Mouse (Mus musculus): ENCODE results near the gene Xylt2. TPM values are rescaled to one million over a fixed set of nuclear protein-coding genes. Genes with fewer than 3 reads are reported as not detected.
"Not testable (repeated sequence)": the region's sequence is repeated elsewhere in the genome, so short reads cannot be mapped to it uniquely, and the experiment has no call there.

Xylt2 gene
- polyA plus RNA-seq, 1 experiment from 2014 or later, result 15.1 TPM

DNA sequence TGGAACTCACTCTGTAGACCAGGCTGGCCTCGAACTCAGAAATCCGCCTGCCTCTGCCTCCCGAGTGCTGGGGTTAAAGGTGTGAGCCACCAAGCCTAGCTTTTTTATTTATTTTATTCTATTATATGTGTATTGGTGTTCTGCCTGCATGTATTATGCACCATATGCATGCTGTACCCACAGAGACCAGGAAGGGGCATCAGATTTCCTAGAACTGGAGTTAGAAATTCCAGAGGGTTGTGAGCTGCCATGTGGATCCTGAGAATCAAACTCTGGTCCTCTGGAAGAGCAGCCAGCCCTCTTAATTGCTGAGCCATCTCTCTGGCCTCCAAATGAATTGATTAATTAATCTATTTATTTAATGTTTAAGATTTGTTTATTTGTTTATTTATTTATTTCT lies 22.1 kb upstream of the Xylt2 start:
- H3K9me3 ChIP-seq, result no peaks in the 10 kb centered on the region
- no peak for ATAC-seq (ENCODE audit: low FRiP score, low read depth)
- H3K4me2 ChIP-seq, result no peak overlapping the region
- H3K4me3 ChIP-seq, result no peak overlapping the region
- H3K27ac ChIP-seq (replicated peaks), result no peak overlapping the region
- WGBS, result 95% methylated on average over 3 of the region's 3 CpGs
- H3K4me1 ChIP-seq (replicated peaks), result peaks cover 3% of the 10 kb centered on the region; the same call in 1 of the 2 replicates
- no peaks in the 10 kb centered on the region for H3K36me3 ChIP-seq
- H3K9ac ChIP-seq, result no peak overlapping the region
- H3K27me3 ChIP-seq, result no peaks in the 10 kb centered on the region

DNA sequence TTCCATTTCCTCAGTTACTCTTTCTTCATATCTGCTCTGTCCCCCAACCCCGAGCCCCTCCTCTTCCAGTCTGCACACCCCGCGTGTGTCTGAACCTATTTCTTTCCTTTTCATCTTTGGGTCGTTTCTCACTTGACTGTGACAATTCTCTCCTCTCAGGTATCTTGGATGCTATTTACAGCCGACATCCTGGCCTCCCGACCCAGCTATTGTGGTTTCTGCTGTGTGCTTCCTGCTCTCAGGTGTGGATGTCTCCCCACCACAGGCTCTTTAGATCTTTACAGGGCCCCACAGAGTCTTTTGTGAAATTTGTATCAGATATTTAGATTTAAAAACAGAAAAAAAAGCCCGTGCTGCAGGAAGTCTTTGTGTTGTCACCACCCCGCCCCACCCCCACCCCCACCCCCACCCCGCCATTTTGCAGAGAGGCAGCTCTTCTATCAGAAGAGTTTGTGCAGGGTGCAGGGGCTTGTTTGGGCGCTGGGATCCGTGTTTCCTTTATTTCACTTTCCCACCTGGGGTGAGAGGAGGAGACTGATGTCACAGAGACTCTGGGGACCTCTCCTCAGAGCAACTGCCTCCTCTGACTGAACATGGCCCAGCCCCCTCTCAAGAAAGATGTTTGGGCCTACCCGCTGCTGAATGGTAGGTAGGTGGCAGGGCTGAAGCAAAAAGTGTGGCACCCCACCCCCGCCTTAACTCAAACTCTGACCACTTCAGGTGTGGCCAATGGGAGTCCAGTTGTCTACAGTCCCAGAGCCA lies 20.6 kb upstream of the Xylt2 start:
- Histone ChIP-seq H3K9ac (no peak overlapping the region), H3K36me3 (no peaks in the 10 kb centered on the region), H3K9me3 (no peaks in the 10 kb centered on the region), H3K4me2 (no peak overlapping the region), H3K4me3 (no peak overlapping the region), H3K27me3 (no peaks in the 10 kb centered on the region), H3K4me1 (replicated peaks) (peaks cover 3% of the 10 kb centered on the region; the same call in 1 of the 2 replicates), H3K27ac (replicated peaks) (no peak overlapping the region)
- no peak for ATAC-seq (ENCODE audit: low FRiP score, low read depth)
- 49% methylated on average over 13 of the region's 13 CpGs for WGBS

DNA sequence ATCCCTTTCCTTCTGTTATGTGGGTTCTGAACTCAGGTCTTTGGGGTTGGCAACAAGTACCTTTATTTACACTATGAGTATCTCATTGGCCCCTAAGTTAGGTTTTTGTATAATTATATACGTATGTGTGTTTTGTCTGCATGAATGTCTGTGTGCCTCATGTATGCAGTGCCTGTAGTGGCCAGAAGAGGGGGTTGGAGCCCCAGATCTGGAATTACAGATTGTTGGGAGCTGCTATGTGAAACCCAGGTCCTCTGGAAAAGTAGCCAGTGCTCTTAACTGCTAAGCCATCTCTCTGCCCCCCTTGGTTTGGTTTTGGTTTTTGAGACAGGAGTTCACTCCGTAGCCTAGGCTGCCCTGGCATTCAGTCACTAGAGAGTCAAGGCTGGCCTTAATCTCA lies 19.8 kb upstream of the Xylt2 start:
- Histone ChIP-seq H3K36me3 (no peaks in the 10 kb centered on the region), H3K4me2 (no peak overlapping the region), H3K9me3 (no peaks in the 10 kb centered on the region), H3K4me1 (replicated peaks) (peaks cover 3% of the 10 kb centered on the region; the same call in 1 of the 2 replicates), H3K9ac (no peak overlapping the region), H3K27me3 (no peaks in the 10 kb centered on the region), H3K27ac (replicated peaks) (no peak overlapping the region), H3K4me3 (no peak overlapping the region)
- ATAC-seq (ENCODE audit: low FRiP score, low read depth), result no peak
- 95% methylated on average over 2 of the region's 2 CpGs for WGBS

DNA sequence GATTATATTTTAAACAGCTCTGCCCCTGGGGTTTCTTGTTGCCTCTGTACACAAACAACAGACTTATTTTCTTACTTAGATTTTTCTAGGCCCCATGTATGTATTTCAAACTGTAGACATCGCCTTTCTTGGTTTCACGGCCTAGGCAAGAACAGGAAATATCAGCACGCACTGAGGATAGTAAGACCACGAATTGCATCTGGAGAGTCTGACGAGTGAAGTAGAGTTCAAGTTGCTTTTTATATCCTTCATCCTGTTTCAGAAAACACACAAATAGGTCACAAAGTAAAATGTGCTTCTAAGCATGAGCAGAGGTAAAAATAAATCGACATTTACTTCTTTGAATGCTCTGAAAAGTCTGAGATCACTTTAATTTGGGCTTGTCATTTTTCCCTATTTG lies 18.2 kb upstream of the Xylt2 start:
- Histone ChIP-seq H3K36me3 (no peaks in the 10 kb centered on the region), H3K4me1 (replicated peaks) (no peaks in the 10 kb centered on the region), H3K9me3 (no peaks in the 10 kb centered on the region), H3K9ac (no peak overlapping the region), H3K27me3 (no peaks in the 10 kb centered on the region), H3K27ac (replicated peaks) (no peak overlapping the region), H3K4me2 (no peak overlapping the region), H3K4me3 (no peak overlapping the region)
- 86% methylated on average over 6 of the region's 6 CpGs for WGBS
- no peak for ATAC-seq (ENCODE audit: low FRiP score, low read depth)

DNA sequence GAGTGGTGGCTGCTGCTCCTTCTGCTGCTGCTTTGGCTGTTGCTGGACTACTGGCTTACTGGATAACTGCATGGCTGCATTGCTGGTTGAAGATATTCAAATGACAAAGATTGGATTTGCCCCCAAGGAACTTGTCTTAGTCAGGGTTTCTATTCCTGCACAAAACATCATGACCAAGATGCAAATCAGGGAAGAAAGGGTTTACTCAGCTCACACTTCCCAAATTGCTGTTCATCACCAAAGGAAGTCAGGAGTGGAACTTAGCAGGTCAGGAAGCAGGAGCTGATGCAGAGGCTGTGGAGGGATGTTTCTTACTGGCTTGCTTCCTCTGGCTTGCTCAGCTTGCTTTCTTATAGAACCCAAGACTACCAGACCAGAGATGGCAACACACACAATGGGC lies 15.2 kb upstream of the Xylt2 start:
- not testable (repeated sequence) for H3K4me3 ChIP-seq; H3K4me1 ChIP-seq (replicated peaks); H3K9ac ChIP-seq; H3K27me3 ChIP-seq; ATAC-seq (ENCODE audit: low FRiP score, low read depth); H3K36me3 ChIP-seq; H3K4me2 ChIP-seq; H3K27ac ChIP-seq (replicated peaks); H3K9me3 ChIP-seq

DNA sequence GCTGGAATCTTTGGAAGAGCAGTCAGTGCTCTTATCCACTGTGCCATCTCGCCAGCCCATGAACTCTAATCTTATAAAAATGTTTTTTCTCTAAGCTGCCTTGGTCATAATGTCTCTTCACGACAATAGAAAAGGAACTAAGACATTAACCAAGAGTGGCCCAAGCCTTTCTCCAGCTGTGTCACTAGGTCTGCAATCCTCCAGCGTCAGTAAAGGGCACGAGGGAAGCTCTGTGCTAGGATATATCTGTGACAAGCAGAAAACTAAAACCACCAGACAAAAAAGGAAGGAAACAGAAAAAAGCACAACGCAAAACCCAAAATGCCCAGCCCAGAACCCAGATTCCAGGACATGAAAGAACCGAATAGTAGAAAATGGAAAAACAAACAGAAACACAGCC lies 9.9 kb upstream of the Xylt2 start:
- Histone ChIP-seq H3K4me1 (replicated peaks) (no peaks in the 10 kb centered on the region), H3K27ac (replicated peaks) (no peak overlapping the region), H3K9me3 (no peaks in the 10 kb centered on the region), H3K9ac (no peak overlapping the region), H3K36me3 (no peaks in the 10 kb centered on the region), H3K27me3 (no peaks in the 10 kb centered on the region), H3K4me2 (no peak overlapping the region), H3K4me3 (no peak overlapping the region)
- WGBS, result 87% methylated on average over 6 of the region's 6 CpGs
- ATAC-seq (ENCODE audit: low FRiP score, low read depth), result no peak

DNA sequence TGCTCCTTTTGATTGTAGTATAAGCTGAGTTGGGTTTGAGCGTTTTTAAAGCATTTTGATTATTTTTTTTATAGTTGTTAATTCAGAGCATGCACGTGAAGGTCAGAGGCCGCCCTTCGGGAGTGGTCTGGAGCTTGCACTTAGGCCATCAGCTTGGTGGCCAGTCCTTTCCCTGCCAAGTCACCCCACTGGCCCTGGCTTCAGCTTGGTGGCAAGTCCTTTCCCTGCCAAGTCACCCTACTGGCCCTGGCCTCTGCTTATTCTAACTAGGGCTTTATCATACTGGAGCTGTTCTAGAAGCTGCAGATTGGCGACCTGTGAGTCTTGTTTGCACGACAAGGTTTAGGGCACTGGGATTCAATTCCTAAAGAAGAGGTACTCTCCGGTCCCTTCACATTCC lies 5.1 kb upstream of the Xylt2 start:
- Histone ChIP-seq H3K4me2 (no peak overlapping the region), H3K4me3 (no peak overlapping the region), H3K4me1 (replicated peaks) (peaks cover 7% of the 10 kb centered on the region; the same call in 1 of the 2 replicates), H3K27me3 (no peaks in the 10 kb centered on the region), H3K36me3 (no peaks in the 10 kb centered on the region), H3K9me3 (no peaks in the 10 kb centered on the region), H3K9ac (no peak overlapping the region), H3K27ac (replicated peaks) (no peak overlapping the region)
- WGBS, result 84% methylated on average over 7 of the region's 7 CpGs
- no peak for ATAC-seq (ENCODE audit: low FRiP score, low read depth)

DNA sequence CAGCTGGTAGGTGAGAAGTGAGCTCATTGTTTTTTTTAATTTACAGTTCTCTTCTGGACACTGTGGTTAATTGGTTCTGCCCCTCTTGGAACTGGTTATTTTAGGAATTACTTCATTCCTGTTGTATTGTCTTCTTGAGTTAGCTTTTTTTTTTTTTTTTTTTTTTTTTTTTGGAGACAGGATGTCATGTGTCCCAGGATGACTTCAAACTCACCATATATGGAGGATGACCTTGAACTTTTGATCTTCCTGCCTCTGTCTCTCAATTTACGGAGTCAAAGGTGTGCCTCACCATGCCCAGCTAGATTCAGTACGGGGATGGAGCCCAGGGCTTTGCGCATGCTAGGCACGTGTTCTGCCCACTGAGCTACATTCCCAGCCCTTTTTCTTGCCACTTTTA lies 4.3 kb upstream of the Xylt2 start:
- H3K36me3 ChIP-seq, result no peaks in the 10 kb centered on the region
- 87% methylated on average over 4 of the region's 4 CpGs for WGBS
- H3K27me3 ChIP-seq, result no peaks in the 10 kb centered on the region
- H3K4me3 ChIP-seq, result no peak overlapping the region
- H3K4me2 ChIP-seq, result no peak overlapping the region
- H3K9ac ChIP-seq, result no peak overlapping the region
- peaks cover 8% of the 10 kb centered on the region for H3K4me1 ChIP-seq (replicated peaks)
- no peaks in the 10 kb centered on the region for H3K9me3 ChIP-seq
- H3K27ac ChIP-seq (replicated peaks), result no peak overlapping the region
- ATAC-seq (ENCODE audit: low FRiP score, low read depth), result no peak

DNA sequence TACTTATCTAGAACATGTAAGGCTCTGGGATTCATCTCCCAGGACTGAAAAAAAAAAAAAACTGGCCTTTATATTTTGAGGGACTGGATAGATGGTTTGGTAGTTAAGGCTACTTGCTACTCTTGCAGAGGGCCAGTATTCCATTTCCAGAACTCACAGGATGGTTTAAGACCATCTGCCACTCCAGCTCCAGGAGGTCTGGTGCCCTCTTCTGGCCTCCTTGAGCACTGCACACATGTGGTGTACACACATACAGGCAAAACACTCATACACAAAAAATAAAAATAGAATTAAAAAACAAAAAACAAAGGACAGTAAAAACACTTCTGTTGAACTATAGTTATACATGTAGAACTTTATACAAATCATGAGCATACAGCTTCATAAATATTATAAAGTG lies 3.3 kb upstream of the Xylt2 start:
- Histone ChIP-seq H3K4me1 (replicated peaks) (peaks cover 18% of the 10 kb centered on the region), H3K9me3 (no peaks in the 10 kb centered on the region), H3K27me3 (no peaks in the 10 kb centered on the region), H3K36me3 (no peaks in the 10 kb centered on the region), H3K4me3 (no peak overlapping the region), H3K9ac (no peak overlapping the region), H3K4me2 (no peak overlapping the region), H3K27ac (replicated peaks) (no peak overlapping the region)
- ATAC-seq (ENCODE audit: low FRiP score, low read depth), result no peak

DNA sequence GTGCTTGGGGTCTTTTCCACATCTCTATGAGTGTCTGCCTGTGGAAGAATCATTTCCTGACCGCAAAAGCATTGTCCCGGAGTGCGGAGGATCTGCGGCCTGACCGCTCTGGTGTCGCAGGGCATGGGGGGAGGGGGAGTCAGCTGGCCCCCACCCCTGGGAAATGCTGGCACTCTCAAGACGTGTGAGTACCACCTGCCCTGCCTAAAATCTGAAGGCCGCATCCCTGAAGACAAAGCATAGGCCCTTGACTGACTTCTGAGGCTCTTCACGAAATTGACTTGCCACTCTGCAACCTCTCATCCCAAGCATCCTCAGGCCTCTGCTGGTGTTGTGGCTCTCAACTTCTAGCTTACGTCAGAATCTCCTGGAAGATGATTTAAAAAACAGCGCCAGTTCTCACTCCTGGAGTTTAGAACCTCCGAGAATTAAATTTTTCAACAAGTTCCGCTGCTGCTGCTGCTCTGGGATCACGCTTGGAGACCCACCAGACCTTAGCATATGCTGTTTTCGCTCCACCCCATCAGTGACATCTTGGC lies 361 bp upstream of the Xylt2 start:
- Histone ChIP-seq H3K27me3 (no peaks in the 10 kb centered on the region), H3K4me3 (peak overlapping the region; percentile 91), H3K9ac (peak overlapping the region; percentile 88), H3K9me3 (no peaks in the 10 kb centered on the region), H3K4me2 (peak overlapping the region; percentile 71), H3K36me3 (no peaks in the 10 kb centered on the region), H3K27ac (replicated peaks) (peak overlapping the region; percentile 95), H3K4me1 (replicated peaks) (peaks cover 32% of the 10 kb centered on the region)
- no peak for ATAC-seq (ENCODE audit: low FRiP score, low read depth)
- WGBS, result 30% methylated on average over 15 of the region's 15 CpGs

DNA sequence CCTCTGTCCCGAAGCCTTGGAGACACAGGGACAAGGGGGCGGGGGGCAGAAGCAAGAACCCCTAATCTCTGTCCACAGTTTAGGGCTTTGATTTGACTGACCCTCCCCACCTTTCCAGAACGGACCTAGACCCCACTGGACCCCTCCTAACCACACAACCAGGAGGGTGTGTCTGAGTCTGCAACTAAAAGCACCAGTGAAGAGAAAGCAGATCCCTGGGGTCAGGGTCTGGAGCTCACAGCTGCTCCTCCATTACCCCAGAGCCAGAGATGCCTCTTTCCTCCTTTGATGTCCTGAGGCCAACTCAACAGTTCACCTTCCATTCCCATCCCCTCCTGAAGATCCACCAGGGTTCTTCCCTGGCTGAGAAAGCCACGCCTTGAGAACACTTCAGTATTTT lies 1.0 kb downstream of the Xylt2 start:
- ATAC-seq (ENCODE audit: low FRiP score, low read depth), result no peak
- H3K4me1 ChIP-seq (replicated peaks), result peaks cover 32% of the 10 kb centered on the region
- no peaks in the 10 kb centered on the region for H3K9me3 ChIP-seq
- WGBS, result 49% methylated on average over 4 of the region's 4 CpGs
- no peaks in the 10 kb centered on the region for H3K27me3 ChIP-seq
- H3K4me3 ChIP-seq, result peak overlapping the region; percentile 91
- peak overlapping the region; percentile 71 for H3K4me2 ChIP-seq
- no peaks in the 10 kb centered on the region for H3K36me3 ChIP-seq
- H3K27ac ChIP-seq (replicated peaks), result no peak overlapping the region
- H3K9ac ChIP-seq, result peak overlapping the region; percentile 88

DNA sequence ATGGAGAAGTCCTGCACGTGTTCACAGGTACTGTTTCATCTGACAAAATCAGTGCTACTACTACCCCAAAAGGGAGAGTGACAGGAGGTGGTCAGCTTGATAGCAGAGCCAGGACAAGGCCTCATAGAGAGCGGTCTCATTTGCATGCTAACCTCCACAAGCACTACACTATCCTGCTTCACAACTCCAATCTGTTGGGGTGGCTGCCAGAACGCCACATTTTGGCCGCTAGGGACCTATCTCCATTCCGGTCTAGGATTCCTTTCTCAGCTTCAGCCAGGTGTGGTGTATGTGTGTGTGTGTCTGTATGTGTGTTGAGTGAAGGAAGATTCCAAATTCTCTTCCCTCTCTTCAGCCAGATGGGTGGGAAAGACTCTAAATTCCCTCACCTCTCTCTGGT lies 1.9 kb downstream of the Xylt2 start:
- H3K4me2 ChIP-seq, result peak overlapping the region; percentile 71
- H3K4me1 ChIP-seq (replicated peaks), result peaks cover 32% of the 10 kb centered on the region
- H3K9ac ChIP-seq, result no peak overlapping the region
- peak overlapping the region; percentile 91; the same call in 1 of the 2 replicates for H3K4me3 ChIP-seq
- H3K9me3 ChIP-seq, result no peaks in the 10 kb centered on the region
- H3K36me3 ChIP-seq, result no peaks in the 10 kb centered on the region
- H3K27ac ChIP-seq (replicated peaks), result no peak overlapping the region
- WGBS, result 70% methylated on average over 5 of the region's 5 CpGs
- no peaks in the 10 kb centered on the region for H3K27me3 ChIP-seq
- no peak for ATAC-seq (ENCODE audit: low FRiP score, low read depth)

DNA sequence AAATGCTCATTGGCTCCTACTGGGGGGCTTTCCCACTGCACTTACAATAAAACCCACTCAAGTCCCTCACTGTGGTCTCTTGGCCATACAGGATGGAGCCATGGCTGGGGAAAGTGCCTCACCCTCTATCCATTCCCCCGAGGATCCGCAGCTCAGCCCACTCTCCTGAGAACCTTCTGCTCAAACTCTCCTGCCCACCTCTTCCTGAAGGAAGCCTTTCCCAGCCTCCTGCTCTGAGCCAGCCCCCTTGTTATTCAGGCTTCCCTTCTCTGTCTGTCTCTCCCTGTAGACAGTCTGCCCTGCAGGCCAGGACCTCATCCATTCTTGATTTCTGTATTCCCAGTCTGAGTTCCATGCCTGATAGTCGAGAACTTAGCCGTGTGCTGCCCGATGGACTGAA lies 2.3 kb downstream of the Xylt2 start:
- no peaks in the 10 kb centered on the region for H3K27me3 ChIP-seq
- H3K4me3 ChIP-seq, result no peak overlapping the region
- peaks cover 32% of the 10 kb centered on the region for H3K4me1 ChIP-seq (replicated peaks)
- no peaks in the 10 kb centered on the region for H3K9me3 ChIP-seq
- H3K36me3 ChIP-seq, result peaks cover 3% of the 10 kb centered on the region; the same call in 1 of the 2 replicates
- WGBS, result 83% methylated on average over 5 of the region's 5 CpGs
- no peak overlapping the region for H3K27ac ChIP-seq (replicated peaks)
- no peak overlapping the region for H3K9ac ChIP-seq
- ATAC-seq (ENCODE audit: low FRiP score, low read depth), result no peak
- no peak overlapping the region for H3K4me2 ChIP-seq

All from hindbrain, embryonic 15.5 days (tissue).